Mouse (Mus musculus) forebrain, embryonic 11.5 days (tissue): Measurements from ENCODE around the gene Slc8b1. TPM values are rescaled to one million over a fixed set of nuclear protein-coding genes. Genes with fewer than 3 reads are reported as not detected.

Source experiments
- ATAC-seq: fragments of 200-750 bp; cut with Nextera tagmentation; replicated peaks from 2 replicates; pipeline ENCODE4 v1.8.0; 2017; ENCODE audit warnings: moderate TSS enrichment; ENCODE audit not compliant: low FRiP score
- DNase-seq: peaks from one replicate; pipeline ENCODE4 v3.0.0-alpha.2; 2017; ENCODE audit warnings: low spot score
- H3K27ac ChIP-seq: fragments of 300-500 bp; sonication (generic); 2 replicates; pipeline ENCODE4 v1.5.1; 2014; ENCODE audit warnings: low read depth, low read length
- H3K27me3 ChIP-seq: fragments of 300-500 bp; sonication (generic); 2 replicates; pipeline ENCODE4 v1.6.1; 2014; ENCODE audit warnings: mild to moderate bottlenecking, low read length, mixed read lengths; ENCODE audit not compliant: control insufficient read depth, insufficient read depth
- H3K36me3 ChIP-seq: fragments of 300-500 bp; sonication (generic); 2 replicates; pipeline ENCODE4 v1.6.1; 2014; ENCODE audit warnings: mild to moderate bottlenecking, low read length, moderate library complexity, mixed read lengths; ENCODE audit not compliant: control insufficient read depth, insufficient read depth
- H3K4me1 ChIP-seq: fragments of 300-500 bp; sonication (generic); replicated peaks from 2 replicates; pipeline ENCODE4 v1.6.1; 2014; ENCODE audit warnings: low read length, mixed read lengths; ENCODE audit not compliant: control insufficient read depth, insufficient read depth
- H3K4me2 ChIP-seq: fragments of 300-500 bp; sonication (generic); 2 replicates; pipeline ENCODE4 v1.6.1; 2014; ENCODE audit warnings: low read depth, mild to moderate bottlenecking, low read length, moderate library complexity, mixed read lengths; ENCODE audit not compliant: severe bottlenecking
- H3K4me3 ChIP-seq: fragments of 300-500 bp; sonication (generic); 2 replicates; pipeline ENCODE4 v1.5.1; 2014; ENCODE audit warnings: low read depth, low read length
- H3K9ac ChIP-seq: fragments of 300-500 bp; sonication (generic); 2 replicates; pipeline ENCODE4 v1.6.1; 2014; ENCODE audit warnings: low read length
- H3K9me3 ChIP-seq: fragments of 300-500 bp; sonication (generic); 2 replicates; pipeline ENCODE4 v1.6.1; 2016; ENCODE audit warnings: low read length, mixed read lengths; ENCODE audit not compliant: control insufficient read depth
- WGBS: fragments of 180-500 bp; shearing (Covaris S2); extraction: QIAGEN DNeasy Blood & Tissue Kit; methylation state at CpG from one replicate; pipeline ENCODE4 v1.1.7; 2014; 5-methylcytosine and 5-hydroxymethylcytosine counted together
- polyA plus RNA-seq: library from polyadenylated mRNA; unstranded; fragments of >200 nt; fragmentation: Nextera tagmentation; extraction: Ambion mirVana; gene quantifications from 2 replicates; pipeline ENCODE4 v1.2.1, GENCODE M21; 2014

Gene Slc8b1
- polyA plus RNA-seq, 1 experiment from 2014 or later: 2.9 TPM

DNA sequence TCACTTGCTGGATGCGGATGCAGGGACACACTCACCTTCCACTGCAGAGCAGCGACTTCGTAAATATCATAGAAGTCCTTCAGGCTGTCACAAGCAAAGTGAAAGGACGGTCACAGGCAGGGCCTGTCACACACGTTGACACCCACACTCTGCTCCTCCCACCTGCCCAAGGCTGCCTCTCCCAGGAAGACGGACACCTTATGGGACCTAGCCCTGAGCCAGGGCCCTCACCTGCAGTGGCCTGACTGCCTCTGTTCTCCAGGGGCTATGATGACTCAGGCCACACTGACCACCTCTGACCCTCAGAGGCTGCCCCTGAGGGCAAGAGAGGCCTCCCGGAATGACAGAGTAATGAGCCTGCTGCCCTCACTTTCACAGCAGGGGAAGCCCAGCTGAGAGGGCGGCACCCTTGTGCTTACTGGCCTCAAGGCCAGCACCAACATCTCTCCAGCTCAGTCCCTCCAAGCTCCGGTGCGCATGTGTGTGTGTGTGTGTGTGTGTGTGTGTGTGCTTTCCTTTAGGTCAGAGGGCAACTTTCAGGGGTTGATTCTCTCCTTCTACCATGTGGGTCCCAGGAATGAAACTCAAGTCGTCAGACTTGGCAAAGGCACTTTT, 37.4 kb downstream of the Slc8b1 start:
- no peak overlapping the region for H3K4me2 ChIP-seq
- no peaks in the 10 kb centered on the region for H3K36me3 ChIP-seq
- no peaks in the 10 kb centered on the region for H3K27me3 ChIP-seq
- 78% methylated on average over 11 of the region's 11 CpGs for WGBS
- H3K4me1 ChIP-seq: no peaks in the 10 kb centered on the region
- H3K4me3 ChIP-seq: no peak overlapping the region
- DNase-seq: no peak
- H3K9me3 ChIP-seq: no peaks in the 10 kb centered on the region
- no peak overlapping the region for H3K9ac ChIP-seq
- no peak for ATAC-seq
- H3K27ac ChIP-seq: no peak overlapping the region

- Histone ChIP-seq H3K4me3 (no peak overlapping the region), H3K4me2 (no peak overlapping the region), H3K27me3 (no peaks in the 10 kb centered on the region), H3K4me1 (no peaks in the 10 kb centered on the region), H3K9ac (no peak overlapping the region), H3K27ac (no peak overlapping the region), H3K36me3 (no peaks in the 10 kb centered on the region), H3K9me3 (no peaks in the 10 kb centered on the region)
- ATAC-seq (no peak), DNase-seq (no peak)
- 77% methylated on average over 5 of the region's 5 CpGs for WGBS
Measured at GRCm38 (mm10) chr5:120550137-120550536, 39.2 kb downstream of the Slc8b1 start.

DNA sequence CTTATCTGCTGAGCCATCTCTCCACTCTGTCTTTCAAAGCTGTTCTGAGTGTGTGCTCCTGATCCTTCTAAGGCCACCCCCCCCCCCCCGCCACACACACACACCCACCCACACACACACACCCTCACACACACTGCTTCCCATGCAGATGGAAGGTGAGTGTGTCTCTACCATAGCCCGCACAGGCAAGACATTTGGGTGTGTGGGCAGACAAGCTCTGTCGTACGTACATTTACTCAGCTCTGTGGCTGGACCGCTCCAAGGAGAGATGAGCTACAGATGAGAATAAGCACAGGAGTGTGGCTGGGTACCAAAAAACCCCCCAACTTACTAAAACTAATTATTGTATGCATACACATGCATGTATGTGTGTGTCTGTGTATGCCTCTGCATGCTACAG, 39.7 kb downstream of the Slc8b1 start:
- Histone ChIP-seq H3K4me3 (no peak overlapping the region), H3K4me2 (no peak overlapping the region), H3K27ac (no peak overlapping the region), H3K9ac (no peak overlapping the region), H3K27me3 (no peaks in the 10 kb centered on the region), H3K36me3 (no peaks in the 10 kb centered on the region; the same call in 1 of the 2 replicates), H3K4me1 (no peaks in the 10 kb centered on the region), H3K9me3 (no peaks in the 10 kb centered on the region)
- DNase-seq (no peak), ATAC-seq (no peak)
- 95% methylated on average over 5 of the region's 5 CpGs for WGBS

- Histone ChIP-seq H3K27ac (no peak overlapping the region), H3K9me3 (no peaks in the 10 kb centered on the region), H3K27me3 (no peaks in the 10 kb centered on the region), H3K9ac (no peak overlapping the region), H3K36me3 (no peaks in the 10 kb centered on the region; the same call in 1 of the 2 replicates), H3K4me1 (peaks cover 2% of the 10 kb centered on the region; the same call in 1 of the 2 replicates), H3K4me3 (no peak overlapping the region), H3K4me2 (no peak overlapping the region)
- 91% methylated on average over 24 of the region's 24 CpGs for WGBS
- ATAC-seq: no peak
- DNase-seq: no peak
Measured at GRCm38 (mm10) chr5:120555871-120556270, 44.9 kb downstream of the Slc8b1 start.

DNA sequence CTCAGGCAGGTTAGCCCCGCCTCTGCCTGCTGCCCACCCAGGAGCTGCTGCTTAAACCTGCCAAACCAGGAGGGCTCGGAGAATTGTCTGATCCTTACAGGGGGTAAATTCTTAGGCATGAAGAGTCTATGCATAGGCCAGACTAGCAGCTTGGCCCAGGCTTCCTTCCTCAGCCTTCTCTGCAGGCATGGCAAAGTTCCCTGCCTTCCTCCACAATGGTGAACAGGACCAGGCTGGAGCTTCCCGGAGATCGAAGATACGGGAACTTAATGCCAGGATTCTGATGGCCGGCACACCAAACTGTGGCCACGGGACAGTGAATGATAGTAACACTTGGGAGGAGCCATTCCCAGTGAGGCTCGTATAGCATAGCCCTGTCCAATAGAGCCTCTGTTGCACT, 47.1 kb downstream of the Slc8b1 start:
- DNase-seq (no peak), ATAC-seq (no peak)
- no peaks in the 10 kb centered on the region; the same call in 1 of the 2 replicates for H3K36me3 ChIP-seq
- no peaks in the 10 kb centered on the region for H3K27me3 ChIP-seq
- H3K9ac ChIP-seq: no peak overlapping the region
- H3K4me1 ChIP-seq: peaks cover 5% of the 10 kb centered on the region; the same call in 1 of the 2 replicates
- H3K9me3 ChIP-seq: no peaks in the 10 kb centered on the region
- 72% methylated on average over 8 of the region's 8 CpGs for WGBS
- H3K4me2 ChIP-seq: no peak overlapping the region
- H3K27ac ChIP-seq: no peak overlapping the region
- no peak overlapping the region for H3K4me3 ChIP-seq

DNA sequence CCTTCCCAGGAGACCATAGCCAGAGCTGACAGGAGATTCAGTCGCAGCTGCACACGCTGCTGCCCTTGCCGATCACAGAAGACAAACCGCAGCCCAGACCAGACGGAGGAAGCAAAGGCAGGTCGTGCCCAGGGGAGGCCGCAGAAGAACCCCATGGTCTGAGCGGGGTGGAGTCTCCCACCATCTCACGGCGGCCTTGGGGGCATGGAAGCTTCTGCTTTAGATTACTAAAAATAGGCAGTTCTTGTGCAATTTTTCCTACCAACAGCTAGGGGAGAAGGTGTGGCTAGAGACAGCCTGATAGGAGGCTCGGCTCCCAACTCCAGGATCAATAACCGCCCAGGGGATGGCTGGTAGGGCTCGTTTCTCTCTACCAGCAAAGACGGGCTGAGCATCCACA, 47.8 kb downstream of the Slc8b1 start:
- peaks cover 5% of the 10 kb centered on the region; the same call in 1 of the 2 replicates for H3K4me1 ChIP-seq
- no peak overlapping the region for H3K27ac ChIP-seq
- no peaks in the 10 kb centered on the region for H3K27me3 ChIP-seq
- DNase-seq: no peak
- ATAC-seq: no peak
- H3K9ac ChIP-seq: no peak overlapping the region
- no peak overlapping the region for H3K4me3 ChIP-seq
- no peaks in the 10 kb centered on the region for H3K9me3 ChIP-seq
- WGBS: 89% methylated on average over 14 of the region's 14 CpGs
- H3K4me2 ChIP-seq: no peak overlapping the region
- no peaks in the 10 kb centered on the region; the same call in 1 of the 2 replicates for H3K36me3 ChIP-seq

DNA sequence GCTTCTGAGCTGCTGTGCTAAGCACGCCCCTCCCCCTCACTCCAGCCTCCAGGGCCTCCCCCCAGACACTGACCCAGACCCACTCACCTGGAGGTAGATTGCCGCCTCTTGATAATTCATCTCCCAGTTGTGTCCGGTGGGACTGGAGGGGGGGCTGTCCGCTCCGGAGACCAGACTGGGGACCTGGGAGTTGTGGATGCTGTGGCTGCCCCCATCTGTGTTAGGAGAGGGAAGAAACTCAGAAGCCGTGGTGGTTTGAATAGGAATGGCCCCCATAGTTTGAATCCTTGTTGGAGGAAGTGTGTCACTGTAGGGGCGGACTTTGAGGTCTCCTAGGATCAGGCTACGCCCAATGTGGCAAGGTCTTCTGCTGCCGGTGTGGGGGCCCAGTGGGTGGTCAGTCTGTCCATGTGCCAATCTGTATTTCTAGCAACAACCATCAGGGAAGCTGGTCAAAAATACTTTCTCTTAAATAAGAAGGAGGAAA, 49.2 kb downstream of the Slc8b1 start:
- no peaks in the 10 kb centered on the region for H3K9me3 ChIP-seq
- no peaks in the 10 kb centered on the region for H3K27me3 ChIP-seq
- no peak overlapping the region for H3K4me3 ChIP-seq
- H3K4me1 ChIP-seq: peaks cover 7% of the 10 kb centered on the region; the same call in 1 of the 2 replicates
- H3K9ac ChIP-seq: no peak overlapping the region
- no peaks in the 10 kb centered on the region; the same call in 1 of the 2 replicates for H3K36me3 ChIP-seq
- no peak overlapping the region for H3K4me2 ChIP-seq
- DNase-seq (no peak), ATAC-seq (no peak; the same call in 1 of the 2 replicates)
- WGBS: 75% methylated on average over 9 of the region's 9 CpGs
- no peak overlapping the region for H3K27ac ChIP-seq

DNA sequence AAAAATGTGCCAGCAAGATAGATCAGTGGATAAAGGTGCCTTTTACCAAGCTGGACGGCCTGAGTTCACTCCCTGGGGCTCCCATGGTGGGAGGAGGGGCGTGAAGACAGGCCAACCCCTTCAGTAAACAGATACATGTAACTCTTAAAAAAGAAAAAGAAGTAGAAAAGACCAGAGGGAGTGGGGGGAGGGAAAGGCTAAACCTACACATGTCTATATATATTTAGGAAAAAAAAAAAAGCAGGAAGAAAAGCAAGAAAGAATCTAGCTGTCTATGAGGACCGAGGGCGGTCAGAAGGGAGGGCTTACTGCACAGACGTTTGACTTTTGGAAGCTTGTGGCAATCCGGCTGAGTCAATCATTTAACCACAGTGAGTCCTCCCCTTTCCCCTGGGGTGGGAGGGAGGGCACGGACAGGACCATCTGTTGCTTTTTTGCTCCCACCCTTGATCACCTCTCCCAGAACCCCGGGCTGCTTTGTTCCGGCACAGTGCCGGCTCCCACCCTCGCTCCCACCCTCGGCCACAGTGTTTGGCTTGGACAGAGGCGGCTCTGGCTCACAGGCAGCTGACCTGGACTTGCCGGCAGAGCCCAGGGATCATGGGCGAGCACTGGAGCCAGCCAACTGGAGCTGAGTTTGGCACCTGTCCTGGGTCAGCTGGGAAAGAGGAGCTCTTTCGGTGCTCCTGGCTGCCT, 49.8 kb downstream of the Slc8b1 start:
- Histone ChIP-seq H3K36me3 (no peaks in the 10 kb centered on the region; the same call in 1 of the 2 replicates), H3K4me1 (peaks cover 12% of the 10 kb centered on the region), H3K9me3 (no peaks in the 10 kb centered on the region), H3K27ac (peak overlapping the region; percentile 6; the same call in 1 of the 2 replicates), H3K9ac (peak overlapping the region; percentile 6; the same call in 1 of the 2 replicates), H3K4me2 (no peak overlapping the region), H3K27me3 (no peaks in the 10 kb centered on the region), H3K4me3 (no peak overlapping the region)
- 29% methylated on average over 16 of the region's 16 CpGs for WGBS
- ATAC-seq (no peak), DNase-seq (peak; percentile 67)
